Mouse (Mus musculus): ENCODE measurements at regions not wholly inside any gene's neighbourhood (a gene's known extent, or its start where the extent isn't known, plus 50 kb on each side); places are given as distances from the start of the nearest gene placed in this dataset.

- Histone ChIP-seq H3K4me3 (no peak overlapping the region), H3K27ac (no peak overlapping the region)
- no peak for TF ChIP-seq CTCF (conservative IDR thresholded peaks at IDR 0.05)
- DNase-seq (ENCODE audit: low spot score in 2 of 2), result no peak
Measured at GRCm38 (mm10) chr13:84437586-84438443, 215.7 kb downstream of the Tmem161b start.

DNA sequence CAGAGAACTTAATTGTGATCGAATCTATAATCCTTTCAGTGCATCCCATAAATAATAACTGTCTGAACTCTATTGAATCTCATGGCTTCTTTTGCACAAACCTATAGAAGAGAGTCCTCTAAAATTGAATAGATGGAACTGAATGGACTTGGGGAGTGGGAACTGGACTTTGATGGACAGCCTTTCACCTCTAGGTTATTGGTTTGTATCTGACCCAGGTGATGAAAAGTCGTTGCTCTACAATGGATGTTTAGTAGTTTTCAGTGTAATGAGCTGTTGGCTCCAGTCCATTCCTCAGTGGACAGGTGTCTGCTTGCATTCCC is 216.3 kb downstream of the Tmem161b start:
- Histone ChIP-seq H3K4me3 (no peak overlapping the region), H3K27ac (no peak overlapping the region)
- DNase-seq (ENCODE audit: low spot score in 2 of 2), result no peak
- no peak for TF ChIP-seq CTCF (conservative IDR thresholded peaks at IDR 0.05)

DNA sequence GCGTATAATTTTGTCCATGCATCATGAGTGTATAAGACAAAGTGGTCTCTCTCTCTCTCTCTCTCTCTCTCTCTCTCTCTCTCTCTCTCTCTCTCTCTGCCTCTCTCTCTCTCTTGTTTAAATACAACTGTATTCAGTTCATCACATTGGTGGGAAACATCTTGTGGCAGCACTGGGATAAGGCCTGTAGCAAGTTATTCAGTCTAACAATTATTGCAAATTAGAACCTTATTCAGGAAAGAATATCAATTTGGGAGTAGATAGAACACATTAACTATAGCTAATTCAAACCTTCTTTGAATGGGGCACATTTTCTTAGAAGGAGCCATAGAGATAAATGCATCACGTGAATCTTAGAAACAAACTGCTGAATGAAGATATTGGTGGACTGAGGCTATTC is 226.4 kb downstream of the Tmem161b start:
- TF ChIP-seq CTCF (conservative IDR thresholded peaks at IDR 0.05), result no peak
- DNase-seq (ENCODE audit: low spot score in 2 of 2), result no peak
- H3K4me3 ChIP-seq, result no peak overlapping the region
- peak overlapping the region; percentile 83 for H3K27ac ChIP-seq

GRCm38 (mm10) chr13:84449001-84449551 is 227.0 kb downstream of the Tmem161b start:
- H3K27ac ChIP-seq, result peak overlapping the region; percentile 83
- H3K4me3 ChIP-seq, result no peak overlapping the region
- DNase-seq (ENCODE audit: low spot score in 2 of 2), result peak; percentile 27 to 83

More at GRCm38 (mm10) chr13:84449001-84449551, 227.0 kb downstream of the Tmem161b start:
- no peak for TF ChIP-seq CTCF (conservative IDR thresholded peaks at IDR 0.05)

Measured in layer of hippocampus, adult 2 months (tissue).